Mouse (Mus musculus): ENCODE results near the gene Rhox13. TPM values are rescaled to one million over a fixed set of nuclear protein-coding genes. Genes with fewer than 3 reads are reported as not detected.
A peak's percentile ranks its signal among the peaks of the same experiment; 100 is the strongest.

The Rhox13 gene
- not detected for total RNA-seq (2021)

DNA sequence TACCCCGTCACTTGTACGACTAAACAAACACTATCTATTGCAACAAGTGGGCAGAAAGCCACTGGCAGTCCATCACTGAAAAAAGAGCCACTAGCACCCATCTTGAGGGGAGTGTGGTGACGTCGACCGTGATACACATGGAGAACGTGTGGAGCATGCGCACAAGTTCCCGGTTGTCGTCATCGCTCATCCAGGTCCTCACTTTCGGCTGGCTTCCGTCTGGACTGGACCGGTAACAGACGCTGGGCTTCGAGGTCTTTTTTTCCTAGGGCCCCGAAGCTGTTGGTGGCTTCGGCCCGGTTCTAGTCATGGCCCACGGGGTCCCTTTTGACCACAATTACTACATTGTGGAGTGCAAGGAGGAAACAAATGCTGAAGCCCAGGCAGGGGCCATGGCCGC is at the start of gene Rhox13:
Rhox13 (plus strand) TSS at position 238 of the 400 bp plus-strand sequence.
- intact Hi-C loops (cut with DNase I) = no loop called here
- DNase-seq = no peak

DNA sequence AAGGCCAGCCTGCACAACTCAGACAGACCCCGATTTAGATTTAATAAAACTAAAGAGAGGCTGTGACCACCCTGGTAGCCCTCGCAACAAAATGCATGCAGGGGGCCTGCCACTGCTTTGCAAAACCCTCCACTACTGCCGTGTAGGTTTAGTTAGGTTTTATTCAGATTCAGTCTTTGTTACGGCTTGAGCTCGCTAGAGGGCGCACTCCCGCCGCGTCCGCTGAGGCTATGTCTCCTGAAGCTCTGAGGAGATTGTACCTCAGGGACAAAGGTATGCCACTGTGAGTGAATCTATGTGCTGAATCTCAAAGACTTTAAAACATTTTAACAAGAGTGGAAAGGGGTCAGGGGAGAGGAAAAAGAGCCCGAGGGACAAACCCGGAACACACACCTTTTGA is 36.8 kb upstream of the Rhox13 start:
- intact Hi-C loops (cut with DNase I) = no loop called here
- DNase-seq = peak; percentile 38

DNA sequence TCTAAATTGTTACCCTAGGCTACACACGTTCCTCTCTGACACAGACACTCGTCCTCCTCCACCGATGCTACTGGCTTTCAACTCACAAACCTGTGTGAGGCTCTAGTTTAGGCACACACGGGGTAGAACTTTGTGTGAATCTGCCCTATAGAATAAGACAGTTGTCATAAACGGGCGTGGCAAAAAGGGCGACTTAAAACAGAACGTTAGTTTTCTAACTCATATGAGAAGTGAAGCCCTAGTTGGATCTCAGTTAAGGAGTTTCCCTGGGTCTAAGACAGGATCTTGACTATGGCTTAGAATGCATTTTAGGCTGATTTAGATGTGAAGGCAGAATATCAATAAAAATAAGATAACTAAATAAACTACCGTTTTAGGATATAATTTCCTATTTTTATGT is 36.0 kb upstream of the Rhox13 start, which contains the start of gene Rhox11:
Rhox11 (minus strand) TSS at position 101 of the 400 bp plus-strand sequence.
- intact Hi-C loops (cut with DNase I) = no loop called here
- DNase-seq = no peak

DNA sequence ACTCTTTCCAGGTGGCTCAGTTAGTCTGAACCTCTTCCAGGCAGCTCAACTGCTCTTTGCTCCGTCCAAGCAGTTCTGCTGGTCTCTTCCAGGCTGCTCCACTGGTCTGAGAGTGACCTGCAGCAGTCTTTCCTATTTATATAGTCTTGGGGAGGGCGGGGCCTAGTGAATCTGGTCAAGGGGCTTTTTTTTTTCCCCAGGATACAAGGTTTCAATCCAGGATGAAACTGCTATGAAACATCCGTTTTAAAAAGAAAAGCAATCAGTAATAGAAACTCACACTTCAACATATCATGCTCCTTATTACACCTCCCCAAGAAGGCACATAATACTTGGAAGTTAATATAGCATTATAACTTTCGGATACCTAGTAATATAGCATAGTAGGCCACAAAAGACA is 10.2 kb upstream of the Rhox13 start, which contains the start of gene Rhox12:
Rhox12 (minus strand) TSS at position 101 of the 400 bp plus-strand sequence.
- intact Hi-C loops (cut with DNase I) = no loop called here
- DNase-seq = no peak

DNA sequence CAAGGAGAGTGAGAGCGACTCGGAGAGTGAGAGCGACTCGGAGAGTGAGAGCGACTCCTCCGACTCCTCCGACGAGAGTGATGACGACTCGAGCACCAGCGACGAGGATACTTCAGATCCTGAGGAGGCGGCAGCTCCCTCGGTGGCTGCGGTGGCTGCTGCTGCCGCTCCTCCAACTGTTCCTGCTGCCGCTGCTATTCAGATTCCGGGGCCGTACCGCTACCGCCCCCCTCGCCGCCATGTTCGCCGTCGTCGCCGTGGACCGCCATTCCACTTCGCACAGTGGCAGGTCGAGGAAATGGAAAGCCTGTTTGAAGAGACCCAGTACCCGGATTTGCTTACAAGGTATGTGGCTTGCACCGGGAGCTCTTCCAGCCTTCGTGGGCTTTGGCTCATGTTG is 459 bp downstream of the Rhox13 start:
- intact Hi-C loops (cut with DNase I) = no loop called here
- DNase-seq = no peak

DNA sequence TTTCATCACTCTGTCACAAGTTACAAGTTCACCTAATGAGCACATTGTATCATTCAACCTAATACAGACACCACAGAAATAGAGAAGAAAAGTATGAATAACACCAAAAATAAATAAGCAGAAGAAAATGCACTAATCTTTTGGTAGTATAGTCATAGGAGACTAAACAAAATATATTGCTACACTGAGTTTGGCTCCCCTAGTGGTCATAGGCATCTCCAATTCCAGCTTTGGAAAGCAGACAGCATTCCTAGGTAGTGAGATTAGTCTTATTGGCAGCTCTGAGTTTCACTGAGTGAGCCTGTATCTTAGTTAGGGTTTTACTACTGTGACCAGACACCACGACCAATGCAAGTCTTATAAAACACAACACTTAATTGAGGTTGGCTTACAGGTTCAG is 38.1 kb downstream of the Rhox13 start:
- DNase-seq = no peak
- intact Hi-C loops (cut with DNase I) = no loop called here

DNA sequence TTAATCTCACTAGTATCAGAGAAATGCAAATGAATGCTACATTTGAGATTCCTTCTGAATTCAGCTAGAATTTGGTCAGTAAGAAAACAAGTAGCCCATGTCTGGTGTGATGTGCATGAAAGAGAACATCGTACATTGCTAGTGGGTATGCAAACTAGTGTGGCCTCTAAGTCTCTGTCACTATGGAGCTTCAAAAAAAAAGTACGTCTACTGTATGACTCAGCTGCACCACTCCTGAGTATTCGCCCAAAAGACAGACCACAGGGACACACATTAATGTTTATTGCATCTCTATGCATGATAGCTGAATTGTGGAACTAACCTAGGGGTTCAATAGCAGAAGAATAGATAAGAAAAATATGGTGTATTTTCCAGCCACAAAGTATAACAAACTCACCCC is 44.3 kb downstream of the Rhox13 start:
- intact Hi-C loops (cut with DNase I) = no loop called here
- no peak for DNase-seq

DNA sequence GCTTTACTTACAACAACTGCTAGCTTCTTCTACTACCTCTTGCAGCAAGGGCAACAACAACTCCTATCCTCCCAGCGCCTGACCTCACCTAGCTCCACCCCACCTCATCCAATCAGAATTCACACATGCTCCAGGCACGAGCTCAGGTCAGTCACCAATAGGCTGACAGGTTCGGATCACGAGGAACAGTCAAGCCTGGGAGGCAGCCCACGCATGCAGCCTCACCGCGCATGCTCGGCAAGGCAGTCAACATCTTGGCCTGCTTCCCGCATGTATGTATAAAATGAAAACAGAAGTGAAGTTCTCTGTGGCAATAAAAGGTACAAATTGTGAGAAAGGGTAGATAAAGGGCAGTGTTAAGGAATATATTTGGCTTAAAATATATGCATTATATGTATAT is 45.0 kb downstream of the Rhox13 start:
- intact Hi-C loops (cut with DNase I) = no loop called here

DNA sequence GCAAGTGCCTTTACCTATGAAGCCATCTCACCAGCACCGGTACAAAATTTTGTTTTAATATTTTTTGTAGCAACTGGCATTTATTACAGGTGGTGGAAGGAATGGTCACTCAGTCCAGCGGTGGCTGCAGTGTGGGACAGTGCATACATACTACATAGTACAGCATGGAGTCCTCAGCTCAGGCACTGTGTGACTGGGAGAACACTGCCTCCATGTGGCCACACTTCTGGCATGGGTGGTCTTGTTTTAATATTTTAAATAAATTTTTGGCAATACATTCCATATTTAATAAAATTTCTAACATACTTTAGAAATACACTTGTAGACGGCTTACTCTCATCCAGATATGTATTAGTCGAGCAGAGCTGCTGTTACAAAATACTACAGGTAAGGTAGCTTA is 45.6 kb downstream of the Rhox13 start:
- no peak for DNase-seq
- intact Hi-C loops (cut with DNase I) = no loop called here

More for the DNA sequence above, 45.0 kb downstream of the Rhox13 start:
- no peak for DNase-seq

Other genes starting within 250 kb of the Rhox13 start
- not detected for gene Rhox8, start 242.3 kb upstream of the Rhox13 start, total RNA-seq (2021)
- not detected for gene Rhox7b, start 224.0 kb upstream of the Rhox13 start, total RNA-seq (2021)
- not detected for gene Rhox9, start 219.4 kb upstream of the Rhox13 start, total RNA-seq (2021)
- gene Btg1-ps1, start 102.4 kb upstream of the Rhox13 start, total RNA-seq (2021) = not detected
- not detected for gene Btg1-ps2, start 78.1 kb upstream of the Rhox13 start, total RNA-seq (2021)
- gene Rhox10, start 54.7 kb upstream of the Rhox13 start, total RNA-seq (2021) = not detected
- not detected for gene Rhox11, start 36.1 kb upstream of the Rhox13 start, total RNA-seq (2021)
- not detected for gene Rhox12, start 10.3 kb upstream of the Rhox13 start, total RNA-seq (2021)
- gene Zbtb33, start 68.6 kb downstream of the Rhox13 start, total RNA-seq (2021) = 10 to 100 TPM; 27.6 to 32.2 TPM
- gene Tmem255a, start 131.2 kb downstream of the Rhox13 start, total RNA-seq (2021) = 10 to 100 TPM in 1 of 2 experiments, 1 to 10 TPM in 1; 3.6 to 10.5 TPM
- not detected for gene Atp1b4, start 195.0 kb downstream of the Rhox13 start, total RNA-seq (2021)

Data from left cerebral cortex, postnatal 4 days (tissue).